Mouse (Mus musculus) liver, adult 2 months (tissue): ENCODE results near the gene Sema4a.

ENCODE experiments used
- CTCF ChIP-seq: fragments of 200-500 bp; IDR thresholded peaks from 2 replicates; pipeline ENCODE4 v1.5.1; 2011; ENCODE audit warnings: low read depth, low read length, control low read depth
- POLR2A ChIP-seq: fragments of 200-500 bp; IDR thresholded peaks from 2 replicates; pipeline ENCODE4 v1.6.1; 2011; ENCODE audit warnings: low read length, control low read depth; ENCODE audit not compliant: insufficient read depth; ENCODE audit errors: extremely low read depth

DNA sequence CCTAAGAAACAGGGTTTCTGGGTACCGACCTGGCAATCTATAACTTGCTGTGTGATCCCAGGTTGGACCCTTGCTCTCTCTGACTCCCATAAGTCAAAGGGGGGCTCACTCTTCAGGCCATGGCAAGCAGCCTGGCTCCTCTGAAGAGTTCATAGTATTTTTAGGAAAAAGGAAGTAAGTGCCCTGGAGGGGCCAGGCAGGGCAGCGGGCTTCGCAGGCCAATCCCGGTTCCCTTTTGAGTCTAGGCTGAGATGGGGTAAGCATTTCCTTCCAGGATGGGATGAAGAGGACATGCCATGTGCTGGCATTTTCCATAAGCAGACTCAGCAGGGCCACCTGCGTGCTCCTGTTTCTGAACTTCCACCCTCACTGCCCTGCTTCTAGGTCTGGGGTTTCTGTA lies 953 bp downstream of the Sema4a start:
- TF ChIP-seq POLR2A (no peak), CTCF (no peak)
